Mouse (Mus musculus) gastrocnemius, postnatal 14 days (tissue): ENCODE measurements around the gene Tfe3. TPM values are rescaled to one million over a fixed set of nuclear protein-coding genes. Genes with fewer than 3 reads are reported as not detected.
A peak's percentile ranks its signal among the peaks of the same experiment; 100 is the strongest.
"Not testable (repeated sequence)": the region's sequence is repeated elsewhere in the genome, so short reads cannot be mapped to it uniquely, and the experiment has no call there.

Source experiments
- DNase-seq: peaks from one replicate; pipeline ENCODE4 v3.0.0; 2021; ENCODE audit warnings: mixed read lengths
- intact Hi-C: fragments of 180-260 bp; cut with DNase I; formaldehyde crosslinking; loops from one replicate; pipeline ENCODE4 v1.15.1; 2025; ENCODE audit warnings: low total_unique reads
- total RNA-seq, 2 experiments: library from RNA; stranded (reverse); gene quantifications; 2 replicates each; pipeline ENCODE4 v1.2.3; 2021

Tfe3 gene
- total RNA-seq, 2 experiments from 2014 or later = 8.8 to 9.7 TPM

GRCm38 (mm10) chrX:7744940-7745339 lies 17.4 kb upstream of the Tfe3 start:
- DNase-seq = no peak
- intact Hi-C loops = no loop called here

GRCm38 (mm10) chrX:7745429-7745828 lies 16.9 kb upstream of the Tfe3 start:
- intact Hi-C loops = no loop called here
- DNase-seq = no peak

GRCm38 (mm10) chrX:7750432-7751116 lies 11.8 kb upstream of the Tfe3 start, which contains the start of gene Ccdc120:
Ccdc120 (minus strand) TSS chrX:7750905.
- intact Hi-C loops = no loop called here

GRCm38 (mm10) chrX:7753627-7754026 lies 8.7 kb upstream of the Tfe3 start:
- intact Hi-C loops, DNase-seq: not testable (repeated sequence)

More at GRCm38 (mm10) chrX:7750432-7751116, 11.8 kb upstream of the Tfe3 start, which contains the start of gene Ccdc120:
- peak; percentile 67 for DNase-seq

- intact Hi-C loops = no loop called here
- no peak for DNase-seq
Observed at GRCm38 (mm10) chrX:7762921-7763197, 499 bp downstream of the Tfe3 start.

GRCm38 (mm10) chrX:7763631-7764393 lies 1.5 kb downstream of the Tfe3 start:
- DNase-seq = peak; percentile 29
- intact Hi-C loops = no loop called here

GRCm38 (mm10) chrX:7764657-7765280 lies 2.4 kb downstream of the Tfe3 start:
- no peak for DNase-seq
- intact Hi-C loops = no loop called here

GRCm38 (mm10) chrX:7765281-7765670 lies 2.9 kb downstream of the Tfe3 start:
- intact Hi-C loops = no loop called here
- DNase-seq = no peak

GRCm38 (mm10) chrX:7765764-7766163 lies 3.4 kb downstream of the Tfe3 start:
- intact Hi-C loops = no loop called here
- DNase-seq = peak; percentile 41

GRCm38 (mm10) chrX:7769302-7770017 lies 7.1 kb downstream of the Tfe3 start:
- DNase-seq = no peak
- intact Hi-C loops = no loop called here

- no peak for DNase-seq
- intact Hi-C loops = no loop called here
Observed at GRCm38 (mm10) chrX:7772766-7773165, 10.4 kb downstream of the Tfe3 start.

GRCm38 (mm10) chrX:7775501-7776205 lies 13.3 kb downstream of the Tfe3 start:
- DNase-seq = no peak
- intact Hi-C loops = no loop called here

- intact Hi-C loops = no loop called here
- peak; percentile 36 for DNase-seq
Observed at GRCm38 (mm10) chrX:7776329-7777082, 14.1 kb downstream of the Tfe3 start.

- DNase-seq = no peak
- intact Hi-C loops = no loop called here
Observed at GRCm38 (mm10) chrX:7778450-7779244, 16.3 kb downstream of the Tfe3 start.

- intact Hi-C loops = no loop called here
- no peak for DNase-seq
Observed at GRCm38 (mm10) chrX:7779294-7779693, 16.9 kb downstream of the Tfe3 start.

GRCm38 (mm10) chrX:7782603-7783092 lies 20.3 kb downstream of the Tfe3 start:
- intact Hi-C loops = no loop called here

GRCm38 (mm10) chrX:7789542-7790136 lies 27.3 kb downstream of the Tfe3 start, which contains the start of gene Gripap1:
Gripap1 (plus strand) TSS chrX:7789765.
- intact Hi-C loops = no loop called here
- peak; percentile 69 for DNase-seq

More at GRCm38 (mm10) chrX:7782603-7783092, 20.3 kb downstream of the Tfe3 start:
- DNase-seq = no peak
